Mouse (Mus musculus): ENCODE measurements around the gene Tpo.

Tpo gene

GRCm38 (mm10) chr12:30015501-30015900, 116.9 kb downstream of the Tpo start:
- DNase-seq: no peak

- no peak for DNase-seq
These were observed 123.7 kb downstream of the Tpo start for GRCm38 (mm10) chr12:30008741-30009140.

- DNase-seq: no peak
These were observed 125.8 kb downstream of the Tpo start for GRCm38 (mm10) chr12:30006586-30006985.

Data from cerebellum, adult 9-11 months (tissue).